Mouse (Mus musculus) liver, adult (tissue): ENCODE results near the gene Defb30.

ENCODE experiments used
- GATA4 ChIP-seq: IDR thresholded peaks from 2 replicates; pipeline ENCODE4 v1.6.1; 2014; ENCODE audit warnings: mild to moderate bottlenecking, low read length; ENCODE audit not compliant: insufficient replicate concordance

The Defb30 gene

DNA sequence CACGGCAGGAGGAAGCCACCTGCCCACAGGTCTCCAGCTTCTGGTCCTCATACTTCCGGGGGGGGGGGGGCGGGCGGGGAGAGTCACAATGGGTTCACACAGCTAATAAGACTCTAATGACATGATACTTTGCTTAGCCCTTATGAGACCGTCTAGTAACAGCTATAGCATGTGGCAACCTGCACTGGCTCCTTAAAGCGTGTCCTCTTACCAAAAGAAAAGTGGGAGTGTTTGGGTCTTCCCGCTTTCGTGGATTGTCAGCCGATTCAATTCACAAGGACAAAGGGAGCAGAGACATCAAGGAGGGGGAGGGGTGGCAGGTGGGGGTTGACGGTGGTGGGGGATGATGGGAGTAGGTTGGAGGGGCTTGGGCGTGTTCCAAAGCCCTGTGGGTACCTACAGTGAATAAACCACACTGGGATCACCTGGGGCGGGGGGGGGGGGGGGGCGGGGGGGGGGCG is at the start of gene Defb30:
Gene Defb30, minus strand, starts transcription at position 51 of the 461 bp plus-strand sequence.
- TF ChIP-seq GATA4, result no peak

DNA sequence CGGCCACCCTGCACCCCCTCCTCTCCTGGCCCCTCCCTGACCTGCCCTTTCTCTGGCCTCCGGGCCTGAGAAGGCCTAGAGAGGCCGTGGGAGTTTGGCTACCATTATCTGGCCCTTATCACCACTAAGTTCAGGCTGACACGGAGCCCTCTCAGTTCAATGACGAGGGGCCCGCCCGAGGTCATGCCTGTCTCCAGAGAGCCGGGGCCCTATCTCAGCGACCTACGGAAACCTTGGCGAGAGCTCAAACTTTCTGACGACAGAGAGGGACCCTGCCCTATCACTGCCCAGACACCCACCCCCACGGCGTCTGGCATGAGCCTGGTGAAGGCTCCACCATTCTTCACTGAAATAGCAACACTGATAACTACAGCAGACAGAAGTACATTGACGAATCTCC is 17.9 kb upstream of the Defb30 start:
- TF ChIP-seq GATA4, result peak; percentile 99; the same call in 1 of the 2 replicates

DNA sequence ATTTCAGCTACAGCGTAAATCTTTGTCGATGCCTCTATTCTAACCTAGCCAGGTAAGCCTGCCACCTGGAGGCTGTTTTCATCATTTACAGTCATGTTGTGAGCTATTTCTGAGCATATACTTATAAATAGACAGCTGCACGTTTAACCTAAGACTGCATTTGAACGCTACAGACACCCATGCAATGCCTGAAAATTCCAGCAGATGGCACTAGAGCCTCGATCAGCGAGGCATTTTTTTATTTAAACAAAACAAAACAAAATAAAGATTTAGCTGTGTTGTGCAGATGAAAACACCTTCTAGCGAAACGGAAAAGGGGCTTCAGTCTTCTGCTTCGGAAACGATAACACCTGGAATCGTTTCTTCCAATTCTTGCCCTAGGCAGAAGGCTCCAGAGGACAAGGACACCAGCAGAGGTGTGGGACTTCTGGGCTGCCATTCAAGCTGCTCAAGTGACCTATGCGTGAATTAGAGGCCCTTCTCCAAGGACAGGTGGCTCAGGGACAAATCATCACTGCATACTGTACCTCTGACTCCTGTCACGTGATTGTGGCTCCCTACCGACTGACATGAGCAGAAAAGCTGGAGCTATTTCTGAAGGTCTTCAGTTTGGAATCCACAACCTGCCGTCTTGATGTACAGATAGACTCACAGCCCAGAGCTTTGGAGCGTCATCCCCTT is 17.0 kb upstream of the Defb30 start:
- TF ChIP-seq GATA4, result no peak

DNA sequence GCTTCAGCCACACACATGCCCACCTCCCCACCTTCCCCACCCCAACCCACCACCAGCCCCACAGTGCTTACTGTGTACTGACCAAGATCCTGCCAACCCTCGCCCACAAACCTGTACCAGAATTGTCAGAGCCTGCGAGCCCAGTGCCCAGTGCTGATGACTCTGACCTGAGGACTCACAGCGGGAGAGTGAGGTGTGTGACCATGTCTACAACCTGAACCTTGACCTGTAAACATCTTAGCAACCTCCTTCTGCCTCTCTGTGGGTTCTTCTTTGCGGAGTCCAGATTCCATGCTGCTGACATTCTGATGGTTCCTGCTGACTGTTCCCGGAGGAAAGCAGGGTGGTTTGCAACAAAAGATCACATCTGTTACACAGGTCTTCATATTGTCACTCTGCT is 15.6 kb upstream of the Defb30 start:
- no peak for TF ChIP-seq GATA4

DNA sequence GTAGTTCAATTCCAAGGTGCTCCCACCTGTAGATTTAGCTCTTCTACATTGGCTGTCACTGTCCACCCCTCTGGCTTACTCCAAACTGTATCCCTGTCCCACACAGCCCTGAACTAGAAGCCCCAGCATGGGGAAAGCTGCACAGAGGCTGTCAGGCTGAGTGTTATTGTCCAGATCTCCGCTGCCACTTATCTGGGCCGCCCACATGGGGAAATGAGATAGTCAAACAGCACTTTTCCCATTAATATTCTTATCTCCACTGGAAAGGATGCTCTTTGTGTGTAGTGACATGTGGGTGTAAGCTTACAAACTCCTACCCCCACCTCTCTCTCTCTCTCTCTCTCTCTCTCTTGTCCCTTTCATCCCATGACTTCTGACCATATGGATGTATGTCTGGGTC is 12.4 kb upstream of the Defb30 start:
- TF ChIP-seq GATA4, result peak; percentile 90

DNA sequence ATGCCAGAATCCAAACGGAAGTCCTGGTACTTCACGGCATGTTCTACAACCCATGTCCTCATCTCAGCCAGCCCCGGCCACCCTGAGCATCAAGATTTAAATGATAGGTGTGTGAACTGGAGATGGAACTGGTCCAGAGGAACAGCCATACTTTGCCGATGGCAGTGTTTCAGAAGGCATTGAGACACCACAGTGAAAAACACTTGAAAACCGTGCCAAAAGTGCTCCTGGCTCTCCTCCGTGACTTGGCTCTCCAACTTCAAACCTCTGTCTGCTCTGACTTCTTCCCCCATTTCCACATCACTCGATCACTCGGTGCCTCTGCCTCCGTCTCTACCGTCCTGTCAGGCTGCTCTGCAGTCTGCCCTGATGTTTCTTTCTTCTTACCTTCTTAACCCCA is 10.6 kb upstream of the Defb30 start:
- TF ChIP-seq GATA4, result no peak

DNA sequence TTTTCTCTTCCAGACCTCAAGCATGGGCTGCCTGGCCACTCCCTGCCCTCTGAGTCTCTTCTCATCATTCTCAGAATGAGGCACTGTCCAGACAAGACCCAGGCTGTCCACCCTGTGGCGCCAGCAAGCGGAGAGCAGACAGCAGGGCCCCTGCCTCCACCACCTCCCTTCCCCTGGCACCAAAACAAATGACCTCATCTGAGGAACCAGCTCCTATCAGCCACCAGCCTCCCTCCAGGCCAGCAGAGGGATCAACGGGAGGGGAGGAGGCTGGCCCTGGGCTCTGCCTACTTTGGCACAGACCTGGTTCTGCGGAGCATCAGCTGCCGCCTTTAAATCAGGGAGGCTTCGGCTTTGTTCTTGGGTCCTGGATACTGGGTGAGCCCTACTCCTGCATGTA is 5.0 kb upstream of the Defb30 start:
- no peak; the same call in 1 of the 2 replicates for TF ChIP-seq GATA4

DNA sequence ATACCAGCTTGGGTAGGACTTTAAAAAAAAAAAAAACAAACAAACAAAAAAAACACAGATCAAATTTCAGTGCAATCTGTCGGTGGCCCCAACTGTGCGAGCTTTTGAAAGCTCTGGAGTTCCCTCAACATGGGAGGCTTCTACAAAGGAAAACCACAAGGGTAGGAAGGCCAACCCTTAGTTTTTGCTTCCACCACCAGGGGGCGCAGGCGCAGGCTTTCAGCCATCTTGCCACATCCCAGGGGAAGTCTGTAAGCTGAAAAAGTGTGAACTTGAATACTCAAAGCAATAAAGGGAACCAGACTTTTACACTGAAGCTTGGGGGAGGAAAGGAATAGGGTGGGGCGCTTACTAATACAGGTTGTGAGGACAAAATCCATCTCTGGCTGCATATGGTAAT is 1.0 kb upstream of the Defb30 start:
- no peak for TF ChIP-seq GATA4

DNA sequence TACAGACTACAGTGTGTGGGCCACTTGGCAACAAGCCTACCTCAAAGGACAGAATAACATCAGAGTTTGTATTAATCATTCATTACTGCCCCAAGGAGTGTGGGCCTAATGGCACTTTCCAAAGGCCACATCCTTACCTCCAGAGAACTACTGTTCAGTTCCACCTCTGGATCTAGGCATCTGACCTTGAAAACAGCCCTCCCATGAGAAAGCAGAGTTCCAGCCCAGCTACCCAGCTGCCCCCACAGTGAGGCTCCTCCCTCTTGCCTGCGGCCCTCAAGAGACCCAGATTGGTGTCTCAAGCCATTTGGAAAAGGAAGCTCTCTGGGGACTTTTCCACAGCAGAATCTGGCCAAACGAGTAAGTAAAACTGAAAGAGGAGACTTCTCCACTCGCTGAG is 3.1 kb downstream of the Defb30 start, which contains the start of gene Defb42:
Gene Defb42, plus strand, starts transcription at position 301 of the 400 bp plus-strand sequence.
- no peak for TF ChIP-seq GATA4

DNA sequence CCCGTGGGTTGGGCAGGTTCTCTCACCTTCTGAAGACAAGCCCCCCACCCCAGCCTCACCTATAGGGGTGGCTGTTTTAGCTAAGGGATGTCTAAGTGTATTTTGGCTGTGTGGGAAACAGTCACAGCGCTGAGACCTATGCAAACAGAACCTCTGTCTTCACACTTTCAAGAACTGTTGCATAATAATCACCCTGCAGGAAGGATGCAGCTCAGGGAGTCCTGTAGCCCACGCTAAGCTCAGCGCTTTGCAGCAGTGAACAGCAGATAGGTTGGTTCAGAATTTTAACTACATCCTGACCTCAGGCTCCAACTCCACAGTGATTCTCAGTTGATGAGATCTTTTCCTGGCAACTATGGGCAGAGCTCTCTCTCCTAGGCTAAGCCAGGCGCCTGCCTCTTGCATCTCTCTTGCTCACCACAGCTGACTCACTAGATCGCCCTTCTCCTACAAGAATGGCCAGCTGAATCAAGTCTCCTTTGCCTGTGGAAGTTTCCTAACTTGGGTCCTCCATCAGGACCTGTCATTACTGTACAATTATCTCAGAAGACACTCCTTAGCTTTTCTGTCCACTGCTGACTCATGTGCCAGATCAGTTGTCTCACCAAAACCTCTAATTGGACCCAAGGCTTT is 29.1 kb downstream of the Defb30 start:
- TF ChIP-seq GATA4, result no peak

DNA sequence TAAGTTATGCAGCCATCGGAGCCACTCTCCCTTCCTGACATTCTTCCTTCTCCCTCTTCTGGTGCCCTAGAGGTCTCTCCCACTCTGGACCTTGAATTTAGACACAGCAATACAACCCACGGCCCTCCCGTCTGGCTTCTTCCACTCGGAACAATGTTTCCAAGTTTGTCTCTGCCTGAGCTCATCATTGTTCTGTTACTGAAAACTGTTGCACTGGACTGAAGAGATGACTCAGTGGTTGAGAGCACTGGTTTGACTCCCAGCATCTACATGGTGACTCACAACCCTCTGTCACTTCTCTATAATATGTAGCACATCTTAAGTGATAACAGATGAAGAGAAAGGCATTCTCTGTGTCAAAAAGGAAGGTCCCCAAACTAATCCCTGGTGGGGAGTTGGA is 35.1 kb downstream of the Defb30 start:
- TF ChIP-seq GATA4, result no peak

DNA sequence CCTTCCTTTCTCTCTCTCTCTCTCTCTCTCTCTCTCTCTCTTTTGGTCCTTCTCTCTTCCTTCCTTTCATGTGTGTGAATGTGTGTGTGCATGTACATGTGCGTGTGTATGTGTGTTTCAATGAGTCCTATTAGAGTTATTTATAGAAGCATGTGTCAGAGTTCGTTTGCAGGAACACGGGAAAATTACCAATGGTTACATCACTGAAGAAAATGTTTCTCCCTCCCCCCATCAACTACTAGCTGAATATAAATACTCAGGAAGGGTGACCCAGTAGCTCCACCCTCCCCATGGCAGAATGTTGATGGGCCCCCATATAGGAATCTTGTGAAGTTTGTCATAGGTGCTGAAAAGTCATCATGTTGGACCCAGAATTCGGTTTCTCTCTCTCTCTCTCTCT is 36.7 kb downstream of the Defb30 start:
- no peak for TF ChIP-seq GATA4

DNA sequence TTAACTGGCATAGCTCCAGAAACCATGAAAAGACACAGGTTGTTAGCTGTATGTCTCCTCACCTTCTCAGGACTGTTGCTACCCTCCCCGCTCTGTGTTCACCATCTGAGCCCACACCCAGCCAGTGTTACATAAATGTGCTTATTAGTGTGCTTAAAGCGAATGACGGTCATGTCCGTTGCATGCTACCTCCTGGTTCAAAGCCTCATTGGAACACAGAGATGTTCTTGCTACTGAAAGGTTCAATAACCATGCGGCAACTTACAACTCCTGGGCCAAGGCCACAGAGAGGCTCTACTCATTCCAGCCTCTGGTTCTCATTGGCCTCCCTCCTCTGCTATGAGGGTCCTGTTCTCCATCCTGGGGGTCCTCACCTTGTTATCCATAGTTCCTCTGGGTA is 38.3 kb downstream of the Defb30 start, which contains the start of gene Defb43:
Gene Defb43, plus strand, starts transcription at position 301 of the 400 bp plus-strand sequence.
- no peak for TF ChIP-seq GATA4

DNA sequence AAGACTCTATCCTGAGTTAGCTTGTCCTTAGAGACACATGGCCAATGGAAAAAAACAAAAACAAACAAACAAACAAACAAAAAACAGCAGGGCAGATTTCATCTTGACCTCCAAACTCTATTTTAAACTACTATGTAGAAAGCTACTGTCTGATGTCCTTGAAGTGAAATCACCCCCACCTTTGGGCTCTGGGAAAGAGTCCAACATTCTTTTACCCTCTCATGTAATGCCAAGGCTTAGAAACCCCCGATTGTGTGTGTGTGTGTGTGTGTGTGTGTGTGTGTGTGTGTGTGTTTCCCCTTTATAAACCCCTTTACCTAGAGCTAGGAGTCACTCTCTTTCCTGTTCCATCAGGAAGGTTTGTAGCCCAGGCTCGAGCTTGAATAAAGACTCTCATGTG is 47.2 kb downstream of the Defb30 start:
- TF ChIP-seq GATA4, result no peak

DNA sequence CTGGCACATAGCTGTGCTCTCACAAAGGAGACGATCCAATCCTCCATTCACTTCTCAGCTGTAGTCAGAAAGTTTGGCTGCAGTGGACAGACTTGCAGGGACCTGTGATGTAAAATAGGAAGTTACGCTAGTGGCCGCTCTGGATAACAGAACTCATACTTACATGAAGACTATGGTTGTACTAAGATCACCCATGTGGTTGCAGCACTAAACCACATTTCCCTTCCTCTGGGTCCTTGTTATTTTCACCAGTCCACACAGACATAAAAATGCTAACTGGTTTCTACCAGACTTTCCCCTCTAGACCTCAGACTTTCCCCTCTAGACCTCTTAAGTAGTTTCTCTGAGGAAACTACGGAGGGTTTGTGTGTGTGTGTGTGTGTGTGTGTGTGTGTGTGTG is 50.8 kb downstream of the Defb30 start:
- no peak for TF ChIP-seq GATA4

DNA sequence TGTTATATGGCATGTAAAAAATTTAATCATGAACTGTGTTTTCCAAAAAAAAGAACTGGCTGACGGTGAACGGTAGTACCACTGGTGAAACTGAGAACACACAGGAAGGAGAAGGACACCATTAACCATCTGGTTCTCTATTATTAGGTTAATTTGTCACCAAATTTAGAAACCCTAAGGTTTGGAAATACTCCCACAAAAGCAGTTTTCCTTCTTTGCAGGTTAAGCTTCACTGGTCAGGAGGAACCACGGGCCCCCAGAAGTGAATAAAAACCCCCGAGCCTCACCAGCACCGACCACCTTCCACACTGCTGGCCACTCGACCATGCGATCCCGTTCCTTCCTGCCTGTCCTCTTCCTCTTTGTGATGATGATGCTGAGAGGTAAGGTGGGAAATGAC is 52.0 kb downstream of the Defb30 start, which contains the start of gene Defb47:
Gene Defb47, plus strand, starts transcription at position 301 of the 400 bp plus-strand sequence.
- TF ChIP-seq GATA4, result no peak
